Mouse (Mus musculus) ES-Bruce4 (cell line): ENCODE data around the gene Gramd4. TPM values are rescaled to one million over a fixed set of nuclear protein-coding genes. Genes with fewer than 3 reads are reported as not detected.
A peak's percentile ranks its signal among the peaks of the same experiment; 100 is the strongest.

ENCODE experiments used
- H3K27ac ChIP-seq: 2 replicates; pipeline ENCODE4 v1.5.1; 2012; ENCODE audit warnings: low read length, inconsistent platforms; ENCODE audit not compliant: insufficient read depth
- H3K27me3 ChIP-seq: 2 replicates; pipeline ENCODE4 v1.6.1; 2012; ENCODE audit warnings: mild to moderate bottlenecking, low read length, inconsistent platforms; ENCODE audit not compliant: control insufficient read depth, poor library complexity, insufficient read depth, severe bottlenecking
- H3K36me3 ChIP-seq: 2 replicates; pipeline ENCODE4 v1.6.1; 2012; ENCODE audit warnings: inconsistent platforms, mild to moderate bottlenecking, low read length, moderate library complexity; ENCODE audit not compliant: control insufficient read depth, poor library complexity, insufficient read depth, severe bottlenecking
- H3K4me1 ChIP-seq: one replicate; pipeline ENCODE4 v1.8.1; 2011; ENCODE audit warnings: low read length; ENCODE audit not compliant: control insufficient read depth, insufficient read depth
- H3K4me3 ChIP-seq: 2 replicates; pipeline ENCODE4 v1.5.1; 2011; ENCODE audit warnings: low read depth, mild to moderate bottlenecking, low read length
- H3K9ac ChIP-seq: 2 replicates; pipeline ENCODE4 v1.6.1; 2012; ENCODE audit warnings: low read depth, mild to moderate bottlenecking, inconsistent platforms; ENCODE audit not compliant: poor library complexity, severe bottlenecking
- H3K9me3 ChIP-seq: replicated peaks from 2 replicates; pipeline ENCODE4 v1.6.1; 2012; ENCODE audit warnings: mild to moderate bottlenecking, low read length, inconsistent platforms; ENCODE audit not compliant: control insufficient read depth, poor library complexity, insufficient read depth, severe bottlenecking
- CTCF ChIP-seq: IDR thresholded peaks from one replicate; pipeline ENCODE4 v1.8.1; 2011; ENCODE audit warnings: low read depth, low read length
- EP300 ChIP-seq: IDR thresholded peaks from 2 replicates; pipeline ENCODE4 v1.6.1; 2011; ENCODE audit warnings: low read depth, low read length; ENCODE audit not compliant: insufficient read depth
- POLR2A ChIP-seq: IDR thresholded peaks from one replicate; pipeline ENCODE4 v1.8.1; 2011; ENCODE audit warnings: low read length; ENCODE audit not compliant: insufficient read depth
- polyA plus RNA-seq: library from polyadenylated mRNA; stranded (reverse); fragments of >200 nt; gene quantifications from 2 replicates; pipeline ENCODE4 v1.2.4, GENCODE M21; 2011; ENCODE audit warnings: low read depth; ENCODE audit not compliant: missing spikeins, insufficient read depth, insufficient read length

The Gramd4 gene
- polyA plus RNA-seq, 1 experiment, result 22.6 TPM

DNA sequence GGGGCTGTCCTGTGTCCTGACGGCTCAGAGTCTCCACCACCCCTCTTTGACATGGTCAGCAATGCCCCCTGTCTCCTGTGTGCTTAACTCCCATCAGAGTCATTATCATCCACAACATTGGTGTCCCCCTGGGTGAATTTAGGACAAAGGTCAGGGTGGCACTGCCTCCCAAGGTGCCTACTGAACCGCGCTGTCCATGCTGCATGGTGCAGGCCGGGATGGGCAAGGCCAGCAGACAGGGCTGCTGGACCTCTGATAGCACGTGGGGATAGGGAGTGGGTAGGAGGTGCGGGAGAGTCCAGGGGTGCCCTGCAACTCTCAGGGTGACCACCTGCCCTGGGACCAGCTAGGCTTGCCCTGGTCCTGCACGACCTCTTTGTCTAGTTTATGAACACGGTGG lies 89.4 kb downstream of the Gramd4 start:
- TF ChIP-seq POLR2A (no peak), CTCF (no peak), EP300 (no peak)

DNA sequence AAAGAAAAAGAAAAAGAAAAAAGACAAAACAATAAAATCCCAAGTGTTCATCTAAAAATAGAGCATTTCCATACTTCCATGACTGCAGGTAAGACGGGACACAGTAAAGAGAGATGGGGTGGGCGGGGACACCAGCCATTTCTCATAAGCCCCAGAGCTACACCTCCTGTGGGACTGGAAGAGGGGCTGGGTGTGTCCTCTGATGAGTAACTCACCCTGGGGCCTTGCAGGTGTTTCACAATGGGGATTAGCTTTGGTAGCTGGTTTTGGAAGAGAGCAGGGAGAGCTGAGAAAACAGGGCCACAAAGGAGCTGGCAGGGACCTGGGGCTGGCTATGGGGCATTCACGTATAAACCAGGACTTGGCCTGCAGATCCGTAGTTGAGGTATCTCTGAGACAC lies 93.1 kb downstream of the Gramd4 start:
- H3K4me3 ChIP-seq, result no peak overlapping the region
- peaks cover 4% of the 10 kb centered on the region for H3K4me1 ChIP-seq
- TF ChIP-seq EP300, result 0 out of 2 replicates have a peak, but pooled peaks have one; percentile 54
- TF ChIP-seq CTCF, result no peak
- no peak overlapping the region for H3K9ac ChIP-seq
- no peaks in the 10 kb centered on the region for H3K36me3 ChIP-seq
- H3K27ac ChIP-seq, result peak overlapping the region; percentile 22
- H3K9me3 ChIP-seq, result no peaks in the 10 kb centered on the region
- H3K27me3 ChIP-seq, result no peaks in the 10 kb centered on the region

More for the DNA sequence above, 89.4 kb downstream of the Gramd4 start:
- Histone ChIP-seq H3K9ac (no peak overlapping the region), H3K36me3 (no peaks in the 10 kb centered on the region), H3K4me1 (peaks cover 2% of the 10 kb centered on the region), H3K27ac (no peak overlapping the region), H3K27me3 (no peaks in the 10 kb centered on the region), H3K4me3 (no peak overlapping the region), H3K9me3 (no peaks in the 10 kb centered on the region)

DNA sequence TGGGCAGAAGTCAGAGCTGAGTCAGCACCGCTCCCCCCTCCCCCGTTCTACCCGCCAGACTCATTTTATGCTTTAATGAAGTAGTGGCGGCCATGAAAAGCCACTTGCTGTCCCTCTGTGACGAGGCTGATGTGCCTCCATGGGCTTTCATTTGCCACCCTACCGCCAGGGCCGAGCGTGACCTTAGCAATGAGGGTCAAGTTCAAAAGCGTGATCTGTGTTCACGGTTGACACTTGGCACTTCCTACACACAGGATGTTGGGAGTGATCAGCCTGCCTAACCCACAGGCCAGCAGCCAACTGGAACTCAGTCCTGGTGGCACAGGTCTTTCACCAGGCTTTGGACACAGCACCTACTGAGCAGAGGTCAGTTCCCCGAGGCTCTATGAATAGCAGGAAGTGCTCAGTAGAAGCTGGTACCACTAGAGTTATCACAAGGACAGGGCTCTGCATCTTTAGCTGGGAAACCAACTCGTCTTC lies 96.0 kb downstream of the Gramd4 start:
- Histone ChIP-seq H3K9ac (no peak overlapping the region), H3K27ac (no peak overlapping the region), H3K4me1 (peaks cover 4% of the 10 kb centered on the region), H3K27me3 (no peaks in the 10 kb centered on the region), H3K9me3 (no peaks in the 10 kb centered on the region), H3K4me3 (no peak overlapping the region), H3K36me3 (no peaks in the 10 kb centered on the region)
- TF ChIP-seq CTCF (no peak), EP300 (no peak), POLR2A (no peak)

DNA sequence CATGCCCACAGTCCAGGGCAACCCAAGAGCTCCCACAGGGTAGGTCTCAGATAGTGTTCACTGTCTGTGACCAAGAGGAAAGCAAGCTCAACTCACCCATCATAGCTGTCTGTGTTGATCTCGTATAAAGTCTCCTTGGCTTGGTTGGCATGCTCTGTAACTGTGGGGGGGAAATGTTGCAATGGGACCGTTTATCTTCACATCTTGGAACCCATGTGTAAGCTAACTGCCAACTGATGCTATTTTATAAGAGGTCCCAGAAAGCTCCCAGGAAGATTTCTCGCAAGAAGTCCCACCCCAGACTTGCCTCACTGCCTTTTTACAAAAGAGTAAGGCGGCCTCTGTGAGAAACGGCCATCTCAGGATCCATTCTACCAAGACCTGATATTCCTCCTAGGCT lies 99.0 kb downstream of the Gramd4 start:
- H3K4me1 ChIP-seq, result peaks cover 2% of the 10 kb centered on the region
- no peaks in the 10 kb centered on the region for H3K9me3 ChIP-seq
- H3K27ac ChIP-seq, result peak overlapping the region; percentile 16; the same call in 1 of the 2 replicates
- TF ChIP-seq POLR2A (no peak), CTCF (no peak), EP300 (no peak)
- no peaks in the 10 kb centered on the region for H3K36me3 ChIP-seq
- H3K9ac ChIP-seq, result no peak overlapping the region
- H3K27me3 ChIP-seq, result no peaks in the 10 kb centered on the region
- H3K4me3 ChIP-seq, result no peak overlapping the region

DNA sequence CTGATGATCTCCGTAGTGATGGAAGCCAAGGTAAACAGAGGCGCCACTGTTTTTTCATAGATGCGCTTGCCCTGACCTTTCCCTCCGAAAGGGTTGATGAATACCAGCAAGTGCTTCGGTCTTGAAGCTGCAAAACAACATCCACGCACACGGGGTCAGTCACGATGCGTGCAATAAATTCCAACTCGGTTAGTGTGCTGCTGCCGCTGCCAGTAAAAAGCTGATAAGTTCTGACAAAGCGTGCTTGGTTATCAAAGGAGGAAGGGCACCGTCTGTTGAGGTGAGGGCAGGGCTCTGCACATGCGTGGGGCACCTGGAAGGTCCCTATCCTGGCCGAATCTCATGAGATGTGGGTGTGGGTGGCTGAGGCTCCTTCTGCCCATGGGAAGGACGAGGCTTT lies 101.6 kb downstream of the Gramd4 start:
- TF ChIP-seq CTCF (no peak), POLR2A (no peak), EP300 (no peak)
- peaks cover 2% of the 10 kb centered on the region for H3K4me1 ChIP-seq
- H3K27ac ChIP-seq, result no peak overlapping the region
- no peak overlapping the region for H3K9ac ChIP-seq
- H3K27me3 ChIP-seq, result no peaks in the 10 kb centered on the region
- H3K9me3 ChIP-seq, result no peaks in the 10 kb centered on the region
- H3K36me3 ChIP-seq, result no peaks in the 10 kb centered on the region
- no peak overlapping the region for H3K4me3 ChIP-seq

DNA sequence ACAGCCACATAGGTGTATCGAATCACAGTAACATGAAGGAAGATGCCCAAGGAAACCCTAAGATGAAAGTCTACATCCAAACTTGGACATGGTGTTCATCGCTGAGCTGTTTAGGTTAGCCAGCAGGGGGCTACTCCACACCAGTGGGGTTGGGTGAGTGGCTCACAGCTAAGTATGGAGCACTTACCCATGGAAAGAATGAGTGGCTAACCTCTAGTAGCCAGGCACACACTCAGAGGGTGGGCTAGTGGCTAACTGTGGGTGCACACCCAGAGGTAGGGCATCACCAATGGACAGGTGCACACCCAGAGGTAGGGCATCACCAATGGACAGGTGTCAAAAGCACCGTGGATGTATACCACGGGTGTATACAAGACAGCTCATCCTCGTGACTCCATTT lies 102.2 kb downstream of the Gramd4 start:
- no peaks in the 10 kb centered on the region for H3K9me3 ChIP-seq
- peaks cover 2% of the 10 kb centered on the region for H3K4me1 ChIP-seq
- no peak overlapping the region for H3K27ac ChIP-seq
- TF ChIP-seq CTCF, result peak; percentile 4
- no peak for TF ChIP-seq POLR2A
- no peak overlapping the region for H3K4me3 ChIP-seq
- no peak overlapping the region for H3K9ac ChIP-seq
- H3K36me3 ChIP-seq, result no peaks in the 10 kb centered on the region
- no peaks in the 10 kb centered on the region for H3K27me3 ChIP-seq
